Mouse (Mus musculus): ENCODE measurements around the gene Isl1.

Isl1 gene

GRCm38 (mm10) chr13:116309584-116310462, at the start of gene Isl1:
TSS of gene Isl1 (minus strand) at chr13:116309689.
- DNase-seq: no peak

- DNase-seq: no peak
Observed at GRCm38 (mm10) chr13:116335763-116336162, 26.3 kb upstream of the Isl1 start.

- DNase-seq: no peak
Observed at GRCm38 (mm10) chr13:116313636-116314530, 4.4 kb upstream of the Isl1 start.

GRCm38 (mm10) chr13:116311871-116312720, 2.6 kb upstream of the Isl1 start:
- DNase-seq: no peak

GRCm38 (mm10) chr13:116311011-116311410, 1.5 kb upstream of the Isl1 start:
- no peak for DNase-seq

- DNase-seq: no peak
Observed at GRCm38 (mm10) chr13:116310463-116310765, 925 bp upstream of the Isl1 start.

GRCm38 (mm10) chr13:116308933-116309583, 431 bp downstream of the Isl1 start:
- DNase-seq: no peak

GRCm38 (mm10) chr13:116308121-116308932, 1.2 kb downstream of the Isl1 start:
- DNase-seq: no peak

GRCm38 (mm10) chr13:116306591-116306990, 2.9 kb downstream of the Isl1 start:
- no peak for DNase-seq

GRCm38 (mm10) chr13:116305721-116306120, 3.8 kb downstream of the Isl1 start:
- no peak for DNase-seq

- no peak for DNase-seq
Observed at GRCm38 (mm10) chr13:116304713-116305470, 4.6 kb downstream of the Isl1 start.

GRCm38 (mm10) chr13:116303766-116304165, 5.7 kb downstream of the Isl1 start:
- no peak for DNase-seq

- DNase-seq: no peak
Observed at GRCm38 (mm10) chr13:116302861-116303260, 6.6 kb downstream of the Isl1 start.

- no peak for DNase-seq
Observed at GRCm38 (mm10) chr13:116301706-116302105, 7.8 kb downstream of the Isl1 start.

- no peak for DNase-seq
Observed at GRCm38 (mm10) chr13:116299241-116299640, 10.2 kb downstream of the Isl1 start.

GRCm38 (mm10) chr13:116298641-116299170, 10.8 kb downstream of the Isl1 start:
- no peak for DNase-seq

- DNase-seq: no peak
Observed at GRCm38 (mm10) chr13:116298001-116298400, 11.5 kb downstream of the Isl1 start.

- DNase-seq: no peak
Observed at GRCm38 (mm10) chr13:116297048-116297811, 12.3 kb downstream of the Isl1 start.

- no peak for DNase-seq
Observed at GRCm38 (mm10) chr13:116295401-116295800, 14.1 kb downstream of the Isl1 start.

- DNase-seq: no peak
Observed at GRCm38 (mm10) chr13:116294734-116295133, 14.8 kb downstream of the Isl1 start.
